Mouse (Mus musculus) cerebellum, adult 2 months (tissue): Measurements from ENCODE around the gene Rpl6. TPM values are rescaled to one million over a fixed set of nuclear protein-coding genes. Genes with fewer than 3 reads are reported as not detected.
"Not testable (repeated sequence)": the region's sequence is repeated elsewhere in the genome, so short reads cannot be mapped to it uniquely, and the experiment has no call there.

Source experiments
- DNase-seq, 2 experiments: peaks; one replicate each; pipeline ENCODE4 v3.0.0; 2021
- H3K27ac ChIP-seq: fragments of 200-500 bp; 2 replicates; pipeline ENCODE4 v1.5.1; 2012; ENCODE audit warnings: low read length, control low read depth, inconsistent platforms; ENCODE audit not compliant: insufficient read depth
- H3K27me3 ChIP-seq: fragments of 200-500 bp; 2 replicates; pipeline ENCODE4 v1.6.1; 2012; ENCODE audit warnings: inconsistent platforms, mild to moderate bottlenecking, low read length, moderate library complexity; ENCODE audit not compliant: control insufficient read depth, insufficient read depth
- H3K4me1 ChIP-seq: fragments of 200-500 bp; 2 replicates; pipeline ENCODE4 v1.6.1; 2011; ENCODE audit warnings: low read length; ENCODE audit not compliant: control insufficient read depth, insufficient read depth
- H3K4me3 ChIP-seq: fragments of 200-500 bp; replicated peaks from 2 replicates; pipeline ENCODE3; 2011; ENCODE audit warnings: mild to moderate bottlenecking, low read depth, low read length, control low read depth; ENCODE audit not compliant: insufficient read depth
- CTCF ChIP-seq: fragments of 200-500 bp; IDR thresholded peaks from 2 replicates; pipeline ENCODE4 v1.5.1; 2011; ENCODE audit warnings: low read depth, mild to moderate bottlenecking, control low read depth, low read length, moderate library complexity, borderline replicate concordance; ENCODE audit not compliant: insufficient read depth
- POLR2A ChIP-seq: fragments of 200-500 bp; IDR thresholded peaks from 2 replicates; pipeline ENCODE4 v1.6.1; 2011; ENCODE audit warnings: low read length, control low read depth, borderline replicate concordance; ENCODE audit not compliant: insufficient read depth
- WGBS: fragments of 180-500 bp; shearing (Covaris S2); methylation state at CpG from one replicate; pipeline ENCODE4 v1.1.7; 2018; 5-methylcytosine and 5-hydroxymethylcytosine counted together
- polyA plus RNA-seq: library from polyadenylated mRNA; depleted of rRNA; stranded (reverse); fragments of >200 nt; gene quantifications from 2 replicates; pipeline ENCODE4 v1.2.3, GENCODE M21; 2012

The Rpl6 gene
- polyA plus RNA-seq, 1 experiment = 400 TPM

DNA sequence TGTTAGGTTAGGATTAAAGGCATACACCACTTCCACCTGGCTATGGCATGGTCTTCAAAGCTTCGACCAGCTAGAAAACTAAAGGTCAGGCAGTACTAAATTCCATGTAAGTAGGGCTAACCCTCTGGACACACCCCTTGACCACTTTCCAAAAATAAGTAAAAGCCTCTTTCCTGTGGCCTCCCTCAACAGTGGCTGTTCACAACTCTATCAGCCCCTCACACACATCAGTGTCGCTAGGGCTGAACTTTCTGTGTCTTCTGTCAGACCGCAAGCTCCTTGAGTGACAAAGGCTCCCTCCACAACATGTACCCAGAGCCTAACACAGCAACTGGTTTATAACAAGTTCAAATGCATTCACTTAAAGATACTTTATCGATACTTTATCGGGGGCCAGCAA lies 5.9 kb upstream of the Rpl6 start:
- TF ChIP-seq POLR2A (no peak), CTCF (no peak)
- WGBS = 85% methylated on average over 5 of the region's 5 CpGs

DNA sequence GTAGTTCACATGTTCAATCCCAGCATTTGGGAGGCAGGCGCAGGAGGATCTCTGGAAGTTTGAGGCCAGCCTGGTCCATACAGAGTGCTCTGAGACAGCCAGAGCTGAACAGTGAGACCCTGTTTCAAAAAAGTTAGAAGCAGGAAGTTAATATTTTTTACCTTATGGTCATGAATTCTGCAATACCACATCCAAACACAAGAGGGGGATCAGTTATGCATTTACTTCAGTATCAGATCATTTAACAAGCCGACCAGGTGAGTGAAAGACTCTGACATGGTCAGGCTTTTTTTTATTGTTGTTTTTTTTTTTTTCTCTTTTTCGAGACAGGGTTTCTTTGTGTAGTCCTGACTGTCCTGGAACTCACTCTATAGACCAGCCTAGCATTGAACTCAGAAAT lies 2.5 kb upstream of the Rpl6 start:
- Histone ChIP-seq H3K27me3 (no peaks in the 10 kb centered on the region), H3K27ac (no peak overlapping the region), H3K4me3 (no peak overlapping the region), H3K4me1 (no peaks in the 10 kb centered on the region)
- TF ChIP-seq CTCF (peak; percentile 30; the same call in 1 of the 2 replicates), POLR2A (no peak)
- DNase-seq = peak in 1 of 2 experiments; percentile 43
- WGBS = 48% methylated on average over 3 of the region's 3 CpGs

More for the DNA sequence above, 5.9 kb upstream of the Rpl6 start:
- Histone ChIP-seq H3K4me1 (no peaks in the 10 kb centered on the region), H3K27me3 (no peaks in the 10 kb centered on the region), H3K27ac (no peak overlapping the region), H3K4me3 (no peak overlapping the region)
- DNase-seq = no peak

DNA sequence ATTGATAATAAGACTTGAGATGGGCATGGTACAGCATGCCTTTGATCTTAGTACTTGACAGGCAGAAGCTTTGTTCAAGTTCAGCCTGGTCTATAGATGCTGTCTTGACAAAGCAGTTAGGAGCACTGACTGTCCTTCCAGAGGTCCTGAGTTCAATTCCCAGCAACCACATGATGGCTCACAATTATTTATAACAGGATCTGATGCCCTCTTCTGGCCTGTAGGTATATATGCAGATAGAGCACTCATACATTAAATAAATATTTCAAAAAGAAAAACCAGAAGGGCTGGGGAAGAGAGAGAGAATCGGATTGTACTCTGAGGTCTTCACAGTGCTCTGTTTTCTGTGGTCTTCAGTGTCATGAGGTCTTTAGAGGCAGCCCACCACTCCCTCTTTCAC lies 1.8 kb upstream of the Rpl6 start:
- no peak overlapping the region for H3K27ac ChIP-seq
- no peak for TF ChIP-seq CTCF
- TF ChIP-seq POLR2A = no peak
- no peaks in the 10 kb centered on the region for H3K4me1 ChIP-seq
- no peaks in the 10 kb centered on the region for H3K27me3 ChIP-seq
- no peak for DNase-seq
- H3K4me3 ChIP-seq = no peak overlapping the region
- 74% methylated on average over 1 of the region's 1 CpGs for WGBS

DNA sequence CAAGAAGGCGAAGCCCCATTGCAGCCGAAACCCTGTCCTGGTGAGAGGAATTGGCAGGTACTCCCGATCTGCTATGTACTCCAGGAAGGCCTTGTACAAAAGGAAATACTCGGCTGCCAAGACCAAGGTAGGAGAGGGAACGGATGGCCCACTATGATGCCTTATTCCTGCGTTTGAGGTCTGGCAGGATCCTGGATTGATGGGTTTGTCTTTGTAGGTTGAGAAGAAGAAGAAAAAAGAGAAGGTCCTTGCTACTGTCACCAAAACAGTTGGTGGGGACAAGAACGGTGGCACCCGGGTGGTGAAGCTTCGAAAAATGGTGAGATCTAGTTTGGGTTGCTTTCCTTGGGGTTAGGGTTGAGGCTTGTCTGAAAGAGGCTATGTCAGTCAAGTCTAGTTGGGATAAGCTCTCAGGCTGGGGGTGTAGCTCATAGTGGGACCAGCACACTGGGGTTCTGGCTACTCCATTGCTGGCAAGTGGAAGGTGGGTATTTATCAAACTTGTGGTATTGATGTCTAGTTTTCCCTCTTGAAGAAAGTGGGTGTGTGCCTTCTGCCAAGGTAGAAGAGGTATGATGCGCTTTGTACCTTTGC lies 1.4 kb downstream of the Rpl6 start:
- H3K4me3 ChIP-seq, H3K4me1 ChIP-seq, H3K27ac ChIP-seq, DNase-seq, H3K27me3 ChIP-seq: not testable (repeated sequence)
- 51% methylated on average over 8 of the region's 10 CpGs for WGBS

DNA sequence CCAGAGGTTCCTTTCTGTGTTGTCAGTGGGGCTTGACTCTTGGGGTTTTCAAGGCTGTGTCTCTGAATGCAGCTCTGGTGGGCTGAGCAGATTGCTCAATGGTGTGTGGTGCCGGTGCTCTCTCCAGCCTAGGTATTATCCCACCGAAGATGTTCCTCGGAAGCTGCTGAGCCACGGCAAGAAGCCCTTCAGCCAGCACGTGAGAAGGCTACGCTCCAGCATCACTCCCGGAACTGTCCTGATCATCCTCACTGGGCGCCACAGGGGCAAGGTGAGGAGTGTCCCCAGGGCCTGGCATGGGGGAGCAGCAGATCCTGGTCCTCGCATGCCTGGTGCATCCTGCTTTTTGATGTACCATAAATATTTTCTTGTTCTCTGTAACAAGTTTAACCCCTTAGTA lies 2.3 kb downstream of the Rpl6 start:
- H3K4me1 ChIP-seq = no peaks in the 10 kb centered on the region
- DNase-seq = no peak
- no peak for TF ChIP-seq CTCF
- no peak for TF ChIP-seq POLR2A
- 69% methylated on average over 9 of the region's 9 CpGs for WGBS
- H3K27me3 ChIP-seq = no peaks in the 10 kb centered on the region
- no peak overlapping the region for H3K4me3 ChIP-seq
- no peak overlapping the region for H3K27ac ChIP-seq

DNA sequence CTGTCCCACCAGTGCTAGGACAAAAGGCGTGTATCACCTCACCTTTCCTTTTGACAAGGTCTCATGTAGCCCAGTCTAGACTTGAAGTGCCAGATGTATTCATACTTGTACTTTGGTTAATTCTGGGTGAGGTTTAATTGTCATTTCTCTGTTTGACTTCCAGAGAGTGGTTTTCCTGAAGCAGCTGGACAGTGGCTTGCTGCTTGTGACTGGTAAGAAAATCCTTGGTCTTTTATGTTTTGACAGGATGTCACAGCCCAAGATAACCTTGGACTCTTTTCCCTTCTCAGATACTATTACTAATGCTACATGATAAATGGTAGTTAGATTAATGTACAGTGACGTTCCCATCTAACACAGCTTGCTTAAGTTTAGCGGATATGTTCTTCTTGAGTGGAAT lies 2.7 kb downstream of the Rpl6 start:
- TF ChIP-seq CTCF (no peak), POLR2A (no peak)
- Histone ChIP-seq H3K27ac (no peak overlapping the region), H3K4me1 (no peaks in the 10 kb centered on the region), H3K27me3 (no peaks in the 10 kb centered on the region), H3K4me3 (no peak overlapping the region)
- DNase-seq = no peak
- WGBS = 84% methylated on average over 3 of the region's 3 CpGs

DNA sequence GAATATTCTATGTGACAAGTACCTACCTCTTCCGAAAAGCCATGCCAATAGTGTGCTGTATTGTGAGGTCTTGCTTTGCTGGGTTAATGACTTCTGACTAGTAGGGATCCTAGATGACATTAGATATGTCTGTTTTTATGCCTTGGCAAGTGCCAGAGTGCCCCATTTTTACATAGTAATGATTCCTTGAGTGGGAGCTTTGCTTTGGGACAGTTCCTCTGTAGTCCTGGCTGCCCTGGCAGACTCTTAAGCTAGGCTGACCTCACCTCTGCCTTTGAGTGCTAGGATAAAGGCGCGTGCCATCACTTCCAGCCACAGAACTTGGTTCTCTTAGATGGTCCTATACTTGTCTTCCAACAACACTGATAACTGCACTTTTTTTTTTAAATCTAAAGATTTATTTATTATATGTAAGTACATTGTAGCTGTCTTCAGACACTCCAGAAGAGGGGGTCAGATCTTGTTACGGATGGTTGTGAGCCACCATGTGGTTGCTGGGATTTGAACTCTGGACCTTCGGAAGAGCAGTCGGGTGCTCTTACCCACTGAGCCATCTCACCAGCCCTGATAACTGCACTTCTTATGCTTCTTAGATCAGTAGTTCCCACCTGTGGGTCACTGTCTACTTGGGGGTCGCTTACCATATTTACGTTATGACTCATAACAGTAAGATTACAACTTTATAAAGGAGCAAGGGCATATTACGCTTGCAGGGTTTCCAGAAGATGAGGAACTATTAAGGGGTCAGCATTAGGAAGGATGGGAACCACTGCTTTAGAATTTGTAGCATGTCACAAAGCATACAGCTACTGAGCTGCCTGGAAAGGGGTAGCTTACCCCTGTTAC lies 5.7 kb downstream of the Rpl6 start:
- TF ChIP-seq CTCF = no peak
- TF ChIP-seq POLR2A = no peak
- WGBS = 88% methylated on average over 9 of the region's 9 CpGs
- no peak overlapping the region for H3K4me3 ChIP-seq
- no peak overlapping the region for H3K27ac ChIP-seq
- H3K4me1 ChIP-seq = no peaks in the 10 kb centered on the region
- DNase-seq = no peak
- no peaks in the 10 kb centered on the region for H3K27me3 ChIP-seq

DNA sequence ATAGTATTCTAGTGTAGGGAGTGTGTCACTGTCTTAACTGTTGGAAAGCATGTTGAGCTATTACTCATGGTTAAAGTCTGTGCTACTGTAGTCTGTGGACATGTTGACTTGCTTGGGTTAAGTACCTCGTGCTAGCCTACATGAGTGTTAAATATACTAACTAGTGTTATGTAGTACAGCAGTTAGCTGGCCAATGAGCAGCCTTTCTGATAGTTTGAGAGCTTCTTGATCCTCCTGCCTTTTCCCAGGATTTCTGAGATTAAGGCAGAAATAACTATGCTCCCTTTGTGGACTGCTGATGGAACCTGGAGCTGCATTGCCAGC lies 6.3 kb downstream of the Rpl6 start:
- Histone ChIP-seq H3K4me1 (no peaks in the 10 kb centered on the region), H3K27ac (no peak overlapping the region), H3K4me3 (no peak overlapping the region), H3K27me3 (no peaks in the 10 kb centered on the region)
- no peak for TF ChIP-seq POLR2A
- TF ChIP-seq CTCF = no peak
- WGBS = 87% methylated on average over 1 of the region's 1 CpGs
- no peak for DNase-seq

DNA sequence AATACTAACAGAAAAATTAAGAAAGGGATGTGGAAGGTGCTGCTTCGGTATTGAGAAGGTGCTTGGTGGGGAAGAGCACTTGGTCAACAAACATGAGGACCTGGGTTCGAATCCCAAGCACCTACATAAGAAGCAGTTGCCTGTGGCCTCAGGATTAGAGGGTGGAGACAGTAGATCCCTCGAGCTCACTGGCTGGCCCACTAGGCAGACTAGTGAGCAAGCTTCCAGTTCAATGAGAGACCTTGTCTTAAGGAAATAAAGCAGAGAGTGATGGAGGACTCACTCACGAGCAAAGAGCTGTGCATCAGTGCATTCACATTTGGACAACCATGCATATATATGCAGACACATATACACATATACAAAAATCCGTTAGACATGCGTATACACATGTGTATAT lies 7.8 kb downstream of the Rpl6 start:
- DNase-seq = no peak
- 89% methylated on average over 6 of the region's 6 CpGs for WGBS
- no peak overlapping the region for H3K27ac ChIP-seq
- no peaks in the 10 kb centered on the region for H3K4me1 ChIP-seq
- H3K4me3 ChIP-seq = no peak overlapping the region
- no peaks in the 10 kb centered on the region for H3K27me3 ChIP-seq
- TF ChIP-seq POLR2A = no peak
- no peak for TF ChIP-seq CTCF
